Mouse (Mus musculus): ENCODE measurements around the gene Zfp553.
"Not testable (repeated sequence)": the region's sequence is repeated elsewhere in the genome, so short reads cannot be mapped to it uniquely, and the experiment has no call there.

Gene Zfp553

GRCm38 (mm10) chr7:127233368-127233749 lies 498 bp downstream of the Zfp553 start:
- no peak for DNase-seq (ENCODE audit: low spot score)

DNA sequence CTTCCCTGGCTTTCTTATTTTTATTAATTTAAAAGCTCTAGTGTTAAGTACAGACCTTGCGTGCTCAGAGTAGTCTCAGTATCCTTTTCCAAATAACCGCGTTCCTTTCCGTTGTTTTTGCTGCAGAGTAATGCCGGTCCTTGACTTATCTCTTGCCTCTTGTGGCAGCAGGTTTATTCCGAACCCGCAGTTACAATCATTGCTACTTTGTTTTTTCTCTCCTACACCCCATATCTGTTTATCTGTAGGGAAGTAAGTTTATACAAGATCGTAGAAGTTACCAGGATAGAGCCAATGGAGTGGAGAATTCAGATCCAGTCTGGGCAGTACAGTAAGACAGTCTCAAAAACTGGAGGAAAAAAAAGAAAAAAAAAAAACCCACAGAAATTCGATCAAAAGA lies 904 bp downstream of the Zfp553 start:
- no peak for DNase-seq (ENCODE audit: low spot score)

DNA sequence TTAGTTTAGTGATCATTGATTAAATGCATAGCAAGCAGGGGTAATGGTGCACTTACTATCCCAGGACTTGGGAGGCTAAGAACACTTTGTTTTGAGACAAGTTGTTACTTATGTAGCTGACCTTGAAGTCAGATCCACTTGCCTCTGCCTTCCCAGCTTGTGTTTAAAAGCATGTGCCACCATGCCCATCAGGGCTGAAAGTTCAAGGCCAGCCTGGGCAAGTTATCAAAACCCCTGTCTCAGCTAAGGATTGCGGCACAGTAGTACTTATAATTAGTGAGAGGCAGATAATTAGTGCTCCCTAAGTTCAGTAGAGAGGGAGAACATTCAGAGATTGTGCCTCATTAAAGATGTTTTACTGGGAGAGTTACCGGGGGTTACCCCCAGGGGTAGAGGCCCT lies 1.9 kb downstream of the Zfp553 start:
- no peak for DNase-seq (ENCODE audit: low spot score)

DNA sequence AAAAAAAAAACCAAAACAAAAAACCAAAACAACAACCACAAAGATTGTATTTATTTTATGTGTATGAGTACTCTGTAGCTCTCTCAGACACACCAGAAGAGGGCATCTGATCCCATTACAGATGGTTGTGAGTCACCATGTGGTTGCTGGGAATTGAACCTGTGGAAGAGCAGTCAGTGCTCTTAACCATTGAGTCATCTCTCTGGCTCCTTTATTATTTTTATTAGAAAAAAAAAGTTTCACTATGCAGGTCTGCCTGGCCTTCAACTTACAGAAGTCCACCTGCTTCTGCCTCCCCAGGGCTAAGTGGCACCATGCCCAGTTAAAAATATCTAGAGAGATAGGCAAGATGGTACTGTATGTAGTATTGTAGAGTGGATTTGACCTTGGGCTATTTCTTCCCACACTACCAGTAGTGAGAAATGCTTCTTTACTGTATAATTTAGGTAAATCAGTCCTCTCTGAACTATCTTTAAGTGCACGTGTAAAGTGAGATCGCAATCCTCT lies 10.6 kb downstream of the Zfp553 start:
- DNase-seq (ENCODE audit: low spot score) = no peak

- peak; percentile 97 for DNase-seq (ENCODE audit: low spot score)
Observed at GRCm38 (mm10) chr7:127243870-127244657, 11.2 kb downstream of the Zfp553 start, which contains the start of gene Zfp771. Zfp771 (plus strand) TSS chr7:127244274.

DNA sequence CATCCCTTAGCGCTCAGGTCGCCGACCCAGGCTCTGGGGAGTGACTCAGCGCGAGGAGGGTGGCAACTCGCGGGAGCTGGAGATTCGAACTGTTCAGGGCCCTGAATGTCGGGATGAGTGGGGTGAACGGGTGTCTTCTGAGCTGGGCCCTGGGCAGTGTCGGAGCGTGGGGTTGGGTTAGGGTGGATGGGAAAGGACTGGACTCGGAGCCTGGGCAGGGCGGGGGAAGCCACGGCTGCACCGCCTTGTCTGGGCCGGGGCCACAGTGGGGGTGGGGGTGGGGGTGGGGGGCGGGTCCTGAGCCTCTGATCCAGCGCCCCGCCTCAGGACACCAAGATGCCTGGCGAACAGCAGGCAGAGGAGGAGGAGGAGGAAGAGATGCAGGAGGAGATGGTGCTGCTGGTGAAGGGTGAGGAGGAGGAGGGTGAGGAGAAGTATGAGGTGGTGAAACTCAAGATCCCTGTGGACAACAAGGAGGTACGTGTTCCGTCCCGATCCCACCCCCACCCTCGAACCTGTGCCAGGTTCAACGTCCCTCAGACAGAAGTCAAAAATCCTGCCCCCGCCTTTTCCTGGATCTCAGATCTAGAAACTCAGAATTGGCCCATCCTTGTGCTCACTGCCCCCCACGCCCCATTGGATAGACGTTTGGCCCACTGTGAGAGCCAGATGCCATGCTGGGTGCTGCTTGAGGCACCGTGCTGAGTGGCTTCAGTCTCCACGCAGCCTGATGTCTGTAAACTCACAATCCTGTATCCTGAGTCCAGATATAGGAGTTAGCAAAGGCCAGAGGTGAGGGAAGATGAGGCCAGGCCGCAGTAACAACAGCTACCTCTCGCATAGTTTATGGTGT lies 12.0 kb downstream of the Zfp553 start:
- no peak for DNase-seq (ENCODE audit: low spot score)

DNA sequence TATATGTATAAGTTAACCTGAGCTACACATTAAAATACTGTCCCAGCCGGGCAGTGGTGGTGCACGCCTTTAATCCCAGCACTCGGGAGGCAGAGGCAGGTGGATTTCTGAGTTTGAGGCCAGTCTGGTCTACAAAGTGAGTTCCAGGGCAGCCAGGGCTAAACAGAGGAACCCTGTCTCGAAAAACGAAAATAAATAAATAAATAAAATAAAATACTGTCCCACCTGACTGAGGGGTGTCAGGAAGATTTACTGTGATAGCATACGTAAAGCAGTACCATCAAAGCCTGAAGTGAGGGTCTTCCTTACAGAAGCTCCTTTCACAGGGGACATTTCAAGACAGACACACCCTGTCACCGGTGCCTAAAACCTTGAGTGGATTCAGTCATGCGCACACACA lies 17.6 kb downstream of the Zfp553 start:
- not testable (repeated sequence) for DNase-seq (ENCODE audit: low spot score)

DNA sequence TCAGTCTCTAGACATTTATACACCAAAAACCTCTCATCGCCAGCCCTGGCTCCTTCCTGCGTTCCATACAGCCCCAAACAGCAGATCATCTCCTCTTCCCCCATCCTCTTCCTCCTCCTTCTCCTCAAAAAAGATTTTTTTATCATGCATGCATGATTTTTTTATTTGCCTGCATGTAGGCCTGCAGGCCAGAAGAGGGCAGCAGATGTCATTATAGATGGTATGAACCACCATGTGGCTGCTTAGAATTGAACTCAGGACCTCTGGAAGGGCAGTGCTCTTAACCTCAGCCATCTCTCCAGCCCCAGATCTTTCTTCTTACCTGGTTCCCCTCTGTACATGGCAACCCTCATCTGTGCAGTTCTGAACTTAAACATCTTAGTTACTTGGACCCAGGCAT lies 19.6 kb downstream of the Zfp553 start:
- DNase-seq (ENCODE audit: low spot score) = no peak

GRCm38 (mm10) chr7:127253341-127253740 lies 20.5 kb downstream of the Zfp553 start:
- DNase-seq (ENCODE audit: low spot score) = no peak

GRCm38 (mm10) chr7:127253821-127254769 lies 21.2 kb downstream of the Zfp553 start:
- DNase-seq (ENCODE audit: low spot score) = peak; percentile 94

DNA sequence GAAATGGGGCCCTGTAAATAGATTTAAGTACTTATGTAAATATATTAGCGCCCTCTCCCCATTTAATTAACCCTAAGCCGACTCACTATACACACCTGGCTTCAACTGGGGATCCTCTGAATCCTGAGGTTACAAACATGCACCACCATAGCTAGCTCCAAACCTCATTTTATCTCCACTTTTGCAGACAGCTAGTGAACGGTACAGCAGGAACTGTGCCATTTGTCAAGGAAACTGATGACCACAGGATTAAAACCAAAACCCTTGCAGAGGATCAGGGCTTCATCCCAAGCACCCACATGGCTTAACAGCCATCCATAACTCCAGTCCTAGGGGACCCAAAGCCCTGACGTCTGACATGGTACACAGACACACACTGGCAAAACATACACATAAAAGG lies 22.1 kb downstream of the Zfp553 start:
- no peak for DNase-seq (ENCODE audit: low spot score)

GRCm38 (mm10) chr7:127255965-127256364 lies 23.1 kb downstream of the Zfp553 start:
- DNase-seq (ENCODE audit: low spot score) = no peak

GRCm38 (mm10) chr7:127256518-127256917 lies 23.7 kb downstream of the Zfp553 start:
- DNase-seq (ENCODE audit: low spot score) = no peak

DNA sequence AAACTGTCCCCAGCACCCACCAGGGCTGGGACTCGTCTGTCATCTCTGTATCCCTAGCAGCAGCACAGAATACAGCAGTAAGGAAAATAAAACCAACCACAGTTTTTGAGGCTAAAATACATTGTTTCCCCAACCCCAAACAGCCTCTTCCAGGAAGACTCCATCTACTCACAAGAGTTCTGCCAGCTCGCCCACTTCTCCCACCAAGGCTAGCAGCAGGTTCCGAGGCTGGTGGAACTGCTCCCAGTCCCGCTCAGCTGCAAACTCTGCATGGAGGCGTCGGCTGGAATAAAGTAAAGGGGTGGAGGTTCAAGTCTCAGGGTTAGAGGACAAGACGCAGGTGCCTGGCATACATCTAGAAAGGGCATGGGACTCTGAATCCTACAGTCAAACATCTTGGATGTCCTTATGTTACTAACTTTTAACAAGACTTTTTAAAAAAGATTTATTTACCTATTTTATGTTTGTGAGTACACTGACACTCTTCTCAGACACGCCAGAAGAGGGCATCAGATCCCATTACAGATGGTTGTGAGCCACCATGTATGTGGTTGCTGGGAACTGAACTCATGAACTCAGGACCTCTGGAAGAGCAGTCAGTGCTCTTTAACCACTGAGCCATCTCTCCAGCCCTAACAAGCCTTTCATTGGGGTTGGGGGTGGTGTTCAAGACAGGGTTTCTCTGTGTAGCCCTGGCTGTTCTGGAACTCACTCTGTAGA lies 26.5 kb downstream of the Zfp553 start:
- DNase-seq (ENCODE audit: low spot score) = no peak

GRCm38 (mm10) chr7:127260309-127261111 lies 27.6 kb downstream of the Zfp553 start, which contains the start of gene Dctpp1:
Dctpp1 (minus strand) TSS chr7:127260709.
- DNase-seq (ENCODE audit: low spot score) = peak; percentile 95

GRCm38 (mm10) chr7:127262218-127262961 lies 29.5 kb downstream of the Zfp553 start:
- no peak for DNase-seq (ENCODE audit: low spot score)

- no peak for DNase-seq (ENCODE audit: low spot score)
Observed at GRCm38 (mm10) chr7:127263526-127263925, 30.7 kb downstream of the Zfp553 start.

DNA sequence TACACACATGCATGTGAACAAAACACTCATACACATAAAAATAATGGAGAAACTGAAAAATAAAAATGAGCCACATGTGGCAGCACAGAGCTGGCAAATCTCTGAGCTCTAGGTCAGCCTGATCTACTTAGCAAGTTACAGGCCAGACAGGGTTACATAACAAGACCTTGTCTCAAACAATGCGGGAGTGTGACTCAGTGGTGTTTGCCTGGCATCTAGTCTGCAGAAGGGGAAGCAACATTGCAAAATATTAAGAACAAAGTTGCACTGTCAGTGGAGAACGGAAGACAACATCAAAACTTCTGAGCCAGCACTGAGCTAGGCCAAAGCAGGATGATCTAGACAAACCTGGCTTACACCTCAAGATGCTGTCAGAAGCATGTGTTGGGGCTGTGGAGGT lies 37.4 kb downstream of the Zfp553 start:
- no peak for DNase-seq (ENCODE audit: low spot score)

- DNase-seq (ENCODE audit: low spot score) = no peak
Observed at GRCm38 (mm10) chr7:127270666-127271065, 37.8 kb downstream of the Zfp553 start.
